Mouse (Mus musculus) liver, adult 2 months (tissue): ENCODE measurements around the gene Trappc10.

ENCODE experiments used
- CTCF ChIP-seq: fragments of 200-500 bp; IDR thresholded peaks from 2 replicates; pipeline ENCODE4 v1.5.1; 2011; ENCODE audit warnings: low read depth, low read length, control low read depth
- POLR2A ChIP-seq: fragments of 200-500 bp; IDR thresholded peaks from 2 replicates; pipeline ENCODE4 v1.6.1; 2011; ENCODE audit warnings: low read length, control low read depth; ENCODE audit not compliant: insufficient read depth; ENCODE audit errors: extremely low read depth

- no peak for TF ChIP-seq CTCF
- no peak for TF ChIP-seq POLR2A
Observed at GRCm38 (mm10) chr10:78288135-78288534, 43.7 kb upstream of the Trappc10 start.
